Mouse (Mus musculus): ENCODE measurements around the gene 1110008P14Rik.

DNA sequence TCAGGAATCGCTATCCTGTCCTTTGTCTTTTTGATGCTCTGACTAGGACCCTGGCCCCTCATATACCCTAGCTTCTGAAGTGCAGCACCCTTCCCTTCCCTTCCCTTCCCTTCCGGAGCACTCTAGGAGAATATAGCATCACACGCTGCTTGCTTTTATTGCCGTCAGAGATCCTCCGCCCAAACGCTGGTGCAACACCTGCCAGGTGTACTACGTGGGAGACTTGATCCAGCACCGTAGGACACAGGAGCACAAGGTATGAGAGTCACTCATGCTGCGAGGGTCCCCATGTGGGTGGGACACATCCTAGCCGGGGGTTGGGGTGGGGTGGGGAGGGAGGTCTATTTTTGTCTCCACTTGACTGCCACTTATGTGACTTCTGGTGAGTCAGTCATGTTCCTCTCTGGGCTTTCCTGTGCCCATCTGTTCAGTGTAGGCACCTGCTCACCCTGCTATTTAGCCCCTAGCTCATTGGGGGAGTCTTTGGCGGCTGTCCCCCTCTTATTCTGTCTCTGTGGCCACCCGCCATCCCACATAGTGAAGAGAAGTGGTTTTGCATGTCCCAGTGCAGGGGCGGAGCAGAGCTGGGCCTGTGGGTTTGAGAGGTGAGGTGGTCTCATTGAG is 6.3 kb downstream of the 1110008P14Rik start:
- no peak for TF ChIP-seq CTCF (IDR thresholded peaks at IDR 0.05; ENCODE audit: low read depth)
- TF ChIP-seq EP300 (IDR thresholded peaks at IDR 0.05; ENCODE audit: low read depth) = no peak
